Mouse (Mus musculus) E14TG2a.4 (cell line): ENCODE measurements at regions not wholly inside any gene's neighbourhood (a gene's known extent, or its start where the extent isn't known, plus 50 kb on each side); places are given as distances from the start of the nearest gene placed in this dataset.

Experiments used
- CTCF ChIP-seq: conservative IDR thresholded peaks from 2 replicates; pipeline ENCODE4 v1.5.1; 2014; ENCODE audit warnings: low read length
- NANOG ChIP-seq: IDR thresholded peaks from 2 replicates; pipeline ENCODE4 v1.6.1; 2014; ENCODE audit warnings: borderline replicate concordance, low read length, mixed read lengths

- TF ChIP-seq CTCF (no peak), NANOG (no peak)
These were observed 373.9 kb upstream of the 4933412E24Rik start for GRCm38 (mm10) chr15:60390336-60390735.
